Mouse (Mus musculus) gastrocnemius, postnatal 14 days (tissue): ENCODE measurements around the gene Fcmr. TPM values are rescaled to one million over a fixed set of nuclear protein-coding genes. Genes with fewer than 3 reads are reported as not detected.

Experiments used
- DNase-seq: peaks from one replicate; pipeline ENCODE4 v3.0.0; 2021; ENCODE audit warnings: mixed read lengths
- intact Hi-C: fragments of 180-260 bp; cut with DNase I; formaldehyde crosslinking; loops from one replicate; pipeline ENCODE4 v1.15.1; 2025; ENCODE audit warnings: low total_unique reads
- total RNA-seq, 2 experiments: library from RNA; stranded (reverse); gene quantifications; 2 replicates each; pipeline ENCODE4 v1.2.3; 2021

Gene Fcmr
- total RNA-seq, 2 experiments from 2014 or later: not detected

- intact Hi-C loops: no loop called here
- DNase-seq: no peak
Measured at GRCm38 (mm10) chr1:130854819-130855218, 10.7 kb upstream of the Fcmr start.

GRCm38 (mm10) chr1:130855723-130856122 lies 9.7 kb upstream of the Fcmr start:
- intact Hi-C loops: no loop called here
- no peak for DNase-seq

- DNase-seq: no peak
- intact Hi-C loops: no loop called here
Measured at GRCm38 (mm10) chr1:130857456-130857855, 8.0 kb upstream of the Fcmr start.

- DNase-seq: no peak
- intact Hi-C loops: no loop called here
Measured at GRCm38 (mm10) chr1:130864238-130864637, 1.2 kb upstream of the Fcmr start.

- intact Hi-C loops: no loop called here
- no peak for DNase-seq
Measured at GRCm38 (mm10) chr1:130864741-130865140, 728 bp upstream of the Fcmr start.

- intact Hi-C loops: no loop called here
- DNase-seq: no peak
Measured at GRCm38 (mm10) chr1:130872912-130873311, 7.4 kb downstream of the Fcmr start.

- intact Hi-C loops: loop anchor here (5.0 kb wide), 2 partner anchors 107 to 177 kb away; no protein-coding TSS in a partner anchor
- no peak for DNase-seq
Measured at GRCm38 (mm10) chr1:130875139-130875538, 9.7 kb downstream of the Fcmr start.

- intact Hi-C loops: loop anchor here (5.0 kb wide), 2 partner anchors 106 to 176 kb away; no protein-coding TSS in a partner anchor
- DNase-seq: no peak
Measured at GRCm38 (mm10) chr1:130875910-130876309, 10.4 kb downstream of the Fcmr start.

GRCm38 (mm10) chr1:130876931-130877509 lies 11.6 kb downstream of the Fcmr start:
- DNase-seq: no peak
- intact Hi-C loops: loop anchor here (5.0 kb wide), 2 partner anchors 105 to 175 kb away; no protein-coding TSS in a partner anchor

- DNase-seq: no peak
- intact Hi-C loops: loop anchor here (5.0 kb wide), 2 partner anchors 104 to 174 kb away; no protein-coding TSS in a partner anchor
Measured at GRCm38 (mm10) chr1:130877889-130878614, 12.6 kb downstream of the Fcmr start.

- intact Hi-C loops: loop anchor here (5.0 kb wide), 2 partner anchors 102 to 172 kb away; no protein-coding TSS in a partner anchor
- no peak for DNase-seq
Measured at GRCm38 (mm10) chr1:130879927-130880326, 14.5 kb downstream of the Fcmr start.

GRCm38 (mm10) chr1:130883146-130883545 lies 17.7 kb downstream of the Fcmr start:
- DNase-seq: no peak
- intact Hi-C loops: no loop called here

GRCm38 (mm10) chr1:130887354-130887753 lies 21.9 kb downstream of the Fcmr start, which contains the start of gene Il24:
Gene Il24 (minus strand): TSS chr1:130887454.
- intact Hi-C loops: no loop called here
- no peak for DNase-seq

- intact Hi-C loops: no loop called here
Measured at GRCm38 (mm10) chr1:130892446-130892845, 27.0 kb downstream of the Fcmr start.

GRCm38 (mm10) chr1:130893329-130894040 lies 28.0 kb downstream of the Fcmr start:
- DNase-seq: no peak

More at GRCm38 (mm10) chr1:130892446-130892845, 27.0 kb downstream of the Fcmr start:
- DNase-seq: no peak

GRCm38 (mm10) chr1:130894468-130894867 lies 29.0 kb downstream of the Fcmr start:
- no peak for DNase-seq
- intact Hi-C loops: no loop called here

More at GRCm38 (mm10) chr1:130893329-130894040, 28.0 kb downstream of the Fcmr start:
- intact Hi-C loops: no loop called here

- no peak for DNase-seq
- intact Hi-C loops: no loop called here
Measured at GRCm38 (mm10) chr1:130902505-130902904, 37.0 kb downstream of the Fcmr start.

GRCm38 (mm10) chr1:130911401-130912010 lies 46.0 kb downstream of the Fcmr start, which contains the start of gene Il20:
Gene Il20 (minus strand): TSS chr1:130911451.
- intact Hi-C loops: no loop called here
- DNase-seq: no peak

GRCm38 (mm10) chr1:130918323-130918980 lies 53.0 kb downstream of the Fcmr start:
- DNase-seq: no peak
- intact Hi-C loops: no loop called here
